Mouse (Mus musculus): ENCODE results near the gene Trpm3. TPM values are rescaled to one million over a fixed set of nuclear protein-coding genes. Genes with fewer than 3 reads are reported as not detected.

Trpm3 gene
- polyA plus RNA-seq, 1 experiment from 2014 or later, result 28.5 TPM

- Histone ChIP-seq H3K4me2 (no peak overlapping the region), H3K9ac (no peak overlapping the region), H3K4me1 (no peaks in the 10 kb centered on the region), H3K36me3 (replicated peaks) (no peaks in the 10 kb centered on the region), H3K9me3 (no peaks in the 10 kb centered on the region), H3K27ac (no peak overlapping the region), H3K4me3 (no peak overlapping the region), H3K27me3 (replicated peaks) (no peaks in the 10 kb centered on the region)
- no peak for ATAC-seq (replicated peaks)
- 82% methylated on average over 4 of the region's 4 CpGs for WGBS
Observed at GRCm38 (mm10) chr19:22993946-22994345, 855.1 kb downstream of the Trpm3 start.

DNA sequence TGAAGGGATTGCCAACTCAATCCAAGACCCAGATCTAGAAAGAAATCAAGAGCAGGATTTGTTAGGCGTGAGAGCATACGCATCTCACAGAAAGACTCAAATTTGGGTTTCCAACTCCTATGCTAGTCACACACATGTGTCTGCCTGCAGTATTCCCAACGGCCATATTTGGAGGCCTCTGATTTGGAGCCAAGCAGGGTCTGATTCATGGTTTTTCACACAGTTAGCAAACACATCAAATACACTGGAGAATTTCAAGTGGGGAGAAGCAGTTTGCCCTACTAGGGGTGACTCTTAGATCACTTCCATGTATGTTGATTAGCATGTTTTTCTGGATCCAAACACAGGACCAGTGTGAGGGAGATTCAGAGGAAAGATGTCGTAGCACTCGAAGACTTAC lies 855.7 kb downstream of the Trpm3 start:
- no peak for ATAC-seq (replicated peaks)
- Histone ChIP-seq H3K36me3 (replicated peaks) (no peaks in the 10 kb centered on the region), H3K9me3 (no peaks in the 10 kb centered on the region), H3K27ac (no peak overlapping the region), H3K4me1 (no peaks in the 10 kb centered on the region), H3K9ac (no peak overlapping the region), H3K27me3 (replicated peaks) (no peaks in the 10 kb centered on the region), H3K4me3 (no peak overlapping the region), H3K4me2 (no peak overlapping the region)
- 91% methylated on average over 5 of the region's 5 CpGs for WGBS

DNA sequence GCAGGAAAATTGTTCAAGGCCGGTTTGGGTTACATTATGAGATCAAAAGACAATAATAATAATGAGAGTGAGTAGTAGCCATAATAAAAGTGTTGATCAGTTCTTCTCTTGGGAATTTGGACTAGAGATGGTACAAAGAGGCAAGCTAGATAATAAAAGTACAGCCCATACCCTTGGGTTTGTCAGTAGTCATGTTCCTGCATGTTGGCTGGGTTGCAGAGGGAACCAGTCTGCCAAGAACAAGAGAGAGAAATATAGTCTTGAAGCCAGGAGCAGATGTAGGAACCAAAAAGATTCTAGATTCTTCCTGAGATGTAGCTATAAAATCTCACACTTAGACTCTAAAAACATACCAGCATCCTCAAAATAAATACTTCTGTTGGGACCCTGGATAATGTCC lies 861.4 kb downstream of the Trpm3 start:
- WGBS, result 90% methylated on average over 1 of the region's 1 CpGs
- ATAC-seq (replicated peaks), result no peak
- no peaks in the 10 kb centered on the region for H3K36me3 ChIP-seq (replicated peaks)

DNA sequence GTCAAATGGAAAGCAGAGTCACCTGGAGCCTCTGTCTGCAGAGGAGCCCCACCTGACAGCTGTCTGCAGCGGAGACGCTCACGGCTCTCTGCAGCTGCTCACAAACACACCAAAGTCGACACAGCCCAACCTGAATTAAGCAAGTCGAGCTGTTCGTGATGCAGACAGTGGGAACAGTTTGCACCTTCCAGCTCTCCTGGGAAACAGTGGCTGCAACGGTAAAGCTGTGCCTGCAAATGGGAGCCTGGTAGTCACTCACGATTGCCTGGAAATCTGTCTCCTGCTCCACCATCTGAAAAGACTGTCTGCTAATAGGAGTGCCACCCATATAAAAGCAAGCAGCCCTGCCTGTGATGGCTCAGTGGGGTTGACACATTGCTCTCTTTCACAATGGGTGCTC lies 865.0 kb downstream of the Trpm3 start:
- no peaks in the 10 kb centered on the region for H3K36me3 ChIP-seq (replicated peaks)
- H3K9ac ChIP-seq, result no peak overlapping the region
- H3K4me2 ChIP-seq, result no peak overlapping the region
- H3K4me1 ChIP-seq, result no peaks in the 10 kb centered on the region; the same call in 1 of the 2 replicates
- H3K27ac ChIP-seq, result peak overlapping the region; percentile 43; the same call in 1 of the 2 replicates
- H3K27me3 ChIP-seq (replicated peaks), result no peaks in the 10 kb centered on the region
- H3K9me3 ChIP-seq, result no peaks in the 10 kb centered on the region
- ATAC-seq (replicated peaks), result peak; percentile 52; the same call in 1 of the 2 replicates
- 43% methylated on average over 8 of the region's 8 CpGs for WGBS
- no peak overlapping the region for H3K4me3 ChIP-seq

More for the DNA sequence above, 861.4 kb downstream of the Trpm3 start:
- no peak overlapping the region for H3K27ac ChIP-seq
- no peaks in the 10 kb centered on the region for H3K9me3 ChIP-seq
- no peak overlapping the region for H3K4me3 ChIP-seq
- H3K4me1 ChIP-seq, result no peaks in the 10 kb centered on the region; the same call in 1 of the 2 replicates
- no peaks in the 10 kb centered on the region for H3K27me3 ChIP-seq (replicated peaks)
- no peak overlapping the region for H3K4me2 ChIP-seq
- H3K9ac ChIP-seq, result no peak overlapping the region

DNA sequence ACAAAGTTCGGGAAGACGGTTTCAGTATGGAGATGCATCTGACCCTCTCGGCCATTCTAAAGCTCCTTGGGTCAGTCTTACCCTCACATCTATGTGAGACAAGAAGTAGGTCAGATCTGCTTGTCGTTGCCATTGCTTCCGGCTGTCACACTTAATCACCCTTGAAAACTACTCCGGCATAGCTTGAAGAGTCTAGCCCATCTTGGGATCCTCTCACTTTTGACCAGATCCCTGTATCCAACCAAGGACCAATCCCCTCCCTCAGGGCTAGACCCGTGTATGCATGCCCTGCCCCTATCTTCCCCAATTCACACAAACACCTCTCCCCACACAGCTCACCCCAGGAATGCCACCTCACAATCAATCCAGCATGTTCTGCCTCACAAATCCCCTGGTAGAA lies 867.0 kb downstream of the Trpm3 start:
- Histone ChIP-seq H3K27me3 (replicated peaks) (no peaks in the 10 kb centered on the region), H3K4me1 (no peaks in the 10 kb centered on the region; the same call in 1 of the 2 replicates), H3K4me2 (no peak overlapping the region), H3K9ac (no peak overlapping the region), H3K9me3 (no peaks in the 10 kb centered on the region), H3K27ac (no peak overlapping the region), H3K36me3 (replicated peaks) (no peaks in the 10 kb centered on the region), H3K4me3 (no peak overlapping the region)
- 92% methylated on average over 7 of the region's 7 CpGs for WGBS
- ATAC-seq (replicated peaks), result no peak

DNA sequence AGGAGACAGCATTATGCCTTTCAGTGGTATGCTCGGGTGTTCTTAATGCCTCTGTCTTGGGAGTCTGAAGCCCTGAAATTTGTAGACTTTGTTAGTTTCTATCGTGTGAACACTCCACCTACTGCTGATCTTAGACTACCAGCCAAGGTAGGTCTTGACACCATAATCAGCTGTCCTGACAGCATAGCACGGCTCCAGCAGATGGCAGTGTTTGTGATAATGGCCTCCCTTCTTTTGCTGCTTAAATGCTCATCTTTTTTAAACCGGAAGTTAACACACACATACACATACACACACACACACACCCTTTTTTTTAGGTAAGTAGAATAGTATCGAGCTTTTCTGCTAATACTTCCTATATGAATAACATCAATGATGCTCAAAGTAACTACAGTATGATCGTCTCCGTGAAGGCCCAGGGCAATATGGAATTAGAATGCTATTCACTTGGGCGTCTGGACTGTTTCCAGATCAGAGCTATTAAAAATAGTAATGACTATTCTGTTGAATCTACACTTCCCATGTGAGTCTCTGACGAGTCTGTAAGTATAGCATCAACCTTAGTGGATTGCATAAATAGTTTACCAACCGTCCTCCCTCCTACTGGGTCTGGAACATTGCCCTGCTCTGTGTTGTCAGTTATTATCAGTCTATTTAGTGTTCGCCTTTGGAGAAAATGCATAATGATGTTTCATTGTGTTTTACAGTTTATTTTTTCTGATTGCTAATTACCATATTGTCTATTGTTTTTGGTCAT lies 867.8 kb downstream of the Trpm3 start:
- H3K36me3 ChIP-seq (replicated peaks), result no peaks in the 10 kb centered on the region
- no peak overlapping the region for H3K4me3 ChIP-seq
- no peak overlapping the region for H3K4me2 ChIP-seq
- no peaks in the 10 kb centered on the region for H3K27me3 ChIP-seq (replicated peaks)
- 66% methylated on average over 11 of the region's 11 CpGs for WGBS
- no peaks in the 10 kb centered on the region for H3K9me3 ChIP-seq
- H3K9ac ChIP-seq, result no peak overlapping the region
- ATAC-seq (replicated peaks), result 0 out of 2 replicates have a peak, but pooled peaks have one; percentile 45
- no peak overlapping the region for H3K27ac ChIP-seq
- H3K4me1 ChIP-seq, result no peaks in the 10 kb centered on the region; the same call in 1 of the 2 replicates

DNA sequence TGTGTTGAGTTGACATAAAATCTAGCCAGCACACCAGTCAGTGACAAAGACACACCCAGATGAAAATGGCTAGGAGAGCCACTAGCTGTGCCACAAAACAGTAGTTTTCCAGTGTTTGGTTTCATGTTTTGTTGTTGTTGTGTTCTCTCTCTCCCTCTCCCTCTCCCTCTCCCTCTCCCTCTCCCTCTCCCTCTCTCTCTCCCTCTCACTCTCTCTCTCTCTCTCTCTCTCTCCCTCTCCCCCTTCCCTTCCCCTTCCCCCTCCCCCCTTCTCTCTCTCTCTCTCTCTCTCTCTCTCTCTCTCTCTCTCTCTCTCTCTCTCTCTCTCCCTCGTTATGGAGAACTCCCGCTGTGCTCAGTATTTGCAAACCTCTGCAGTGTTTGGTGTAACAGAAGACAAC lies 874.8 kb downstream of the Trpm3 start:
- H3K27ac ChIP-seq, result no peak overlapping the region
- no peaks in the 10 kb centered on the region for H3K36me3 ChIP-seq (replicated peaks)
- H3K4me1 ChIP-seq, result no peaks in the 10 kb centered on the region
- ATAC-seq (replicated peaks), result no peak
- no peaks in the 10 kb centered on the region; the same call in 1 of the 2 replicates for H3K9me3 ChIP-seq
- H3K4me3 ChIP-seq, result no peak overlapping the region
- no peak overlapping the region for H3K4me2 ChIP-seq
- WGBS, result no CpG with 5 or more reads among the region's 2 CpGs
- H3K9ac ChIP-seq, result no peak overlapping the region
- H3K27me3 ChIP-seq (replicated peaks), result no peaks in the 10 kb centered on the region

DNA sequence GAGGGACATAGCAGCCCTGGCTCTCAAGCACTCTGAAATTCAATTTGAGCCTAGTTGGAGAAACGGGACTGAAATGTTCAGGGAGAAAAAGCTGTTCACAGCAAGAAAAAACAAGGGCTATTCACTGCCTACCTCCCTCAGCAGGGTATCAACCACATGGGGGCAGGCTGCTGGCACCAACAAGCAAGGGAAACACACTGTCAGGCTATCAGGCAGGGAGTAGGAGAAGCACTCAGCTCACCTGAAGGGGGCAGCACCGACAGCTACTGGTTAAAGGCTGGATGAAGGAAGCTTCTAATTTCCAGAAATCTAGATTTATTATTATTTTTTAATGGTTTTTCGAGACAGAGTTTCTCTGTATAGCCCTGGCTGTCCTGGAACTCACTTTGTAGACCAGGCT lies 876.7 kb downstream of the Trpm3 start:
- H3K4me3 ChIP-seq, result no peak overlapping the region
- no peak overlapping the region for H3K9ac ChIP-seq
- no peaks in the 10 kb centered on the region for H3K4me1 ChIP-seq
- no peaks in the 10 kb centered on the region for H3K27me3 ChIP-seq (replicated peaks)
- no peak overlapping the region for H3K4me2 ChIP-seq
- H3K36me3 ChIP-seq (replicated peaks), result no peaks in the 10 kb centered on the region
- ATAC-seq (replicated peaks), result no peak
- WGBS, result 45% methylated on average over 3 of the region's 3 CpGs
- H3K27ac ChIP-seq, result no peak overlapping the region
- no peaks in the 10 kb centered on the region; the same call in 1 of the 2 replicates for H3K9me3 ChIP-seq

DNA sequence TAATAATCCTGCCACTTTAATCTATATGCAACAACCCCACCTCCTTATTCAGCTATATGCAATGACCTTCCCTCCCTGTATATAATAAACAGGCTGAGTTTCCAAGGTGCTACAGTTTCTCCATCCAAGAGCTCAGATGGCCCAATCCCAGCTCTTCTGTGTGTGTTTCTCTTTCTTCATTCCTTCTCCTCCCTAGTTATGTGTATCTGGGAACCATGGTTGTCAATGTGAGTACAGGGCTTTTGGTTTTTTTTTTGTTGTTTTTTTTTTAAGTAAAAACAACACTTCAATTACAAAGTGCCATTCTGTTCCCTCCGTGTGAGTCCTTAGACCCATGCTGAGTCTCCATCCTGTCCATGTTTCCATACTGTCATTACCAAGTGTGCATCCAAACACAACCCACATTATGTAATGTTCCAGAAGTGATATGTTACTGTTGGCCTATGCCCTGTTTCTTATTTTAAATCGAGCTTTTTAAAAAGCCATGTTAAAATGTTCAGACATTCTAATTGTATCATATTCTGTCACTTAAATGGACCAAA lies 879.4 kb downstream of the Trpm3 start:
- 76% methylated on average over 2 of the region's 2 CpGs for WGBS
- no peak overlapping the region for H3K4me2 ChIP-seq

GRCm38 (mm10) chr19:23022902-23023301 lies 884.1 kb downstream of the Trpm3 start:
- no peak overlapping the region for H3K4me3 ChIP-seq
- H3K9ac ChIP-seq, result no peak overlapping the region
- no peak for ATAC-seq (replicated peaks)
- H3K4me2 ChIP-seq, result no peak overlapping the region
- H3K4me1 ChIP-seq, result no peaks in the 10 kb centered on the region
- WGBS, result 89% methylated on average over 6 of the region's 6 CpGs
- H3K36me3 ChIP-seq (replicated peaks), result no peaks in the 10 kb centered on the region
- no peaks in the 10 kb centered on the region for H3K27me3 ChIP-seq (replicated peaks)
- no peaks in the 10 kb centered on the region for H3K9me3 ChIP-seq
- H3K27ac ChIP-seq, result no peak overlapping the region

More for the DNA sequence above, 879.4 kb downstream of the Trpm3 start:
- Histone ChIP-seq H3K36me3 (replicated peaks) (no peaks in the 10 kb centered on the region), H3K9ac (no peak overlapping the region), H3K27ac (no peak overlapping the region), H3K27me3 (replicated peaks) (no peaks in the 10 kb centered on the region), H3K9me3 (no peaks in the 10 kb centered on the region; the same call in 1 of the 2 replicates), H3K4me1 (no peaks in the 10 kb centered on the region), H3K4me3 (no peak overlapping the region)
- no peak for ATAC-seq (replicated peaks)

DNA sequence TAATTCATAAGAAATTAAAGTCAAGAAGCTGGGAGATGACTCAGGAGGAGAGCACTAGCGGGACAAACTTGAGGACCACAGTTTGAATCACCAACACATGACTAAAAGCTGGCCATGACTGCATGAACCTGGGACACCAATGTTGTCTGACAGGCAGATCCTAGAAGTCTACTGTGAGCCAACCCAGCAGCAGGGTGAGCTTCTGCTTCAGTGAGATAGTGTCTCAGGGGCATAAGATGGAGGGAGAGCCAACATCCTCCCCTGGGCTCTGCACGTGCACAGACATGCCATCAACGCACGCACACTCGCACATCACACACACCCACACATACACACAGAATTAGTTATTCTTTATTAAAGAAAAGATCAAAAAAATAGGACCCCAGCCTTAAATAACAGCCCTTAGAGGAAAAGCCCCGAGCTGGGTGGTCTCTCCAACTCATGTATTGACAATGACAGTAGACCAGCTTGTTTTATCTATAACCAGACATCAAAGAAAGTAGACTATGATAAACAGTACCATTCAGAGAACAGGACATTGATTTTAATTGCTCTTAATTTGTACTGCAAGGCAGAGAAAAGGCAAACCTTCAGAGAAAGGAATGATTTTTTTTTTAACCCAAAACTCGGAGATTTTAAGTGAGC lies 884.6 kb downstream of the Trpm3 start:
- no peak overlapping the region for H3K4me3 ChIP-seq
- no peak overlapping the region for H3K9ac ChIP-seq
- no peak for ATAC-seq (replicated peaks)
- no peak overlapping the region for H3K4me2 ChIP-seq
- no peaks in the 10 kb centered on the region for H3K36me3 ChIP-seq (replicated peaks)
- no peaks in the 10 kb centered on the region for H3K9me3 ChIP-seq
- no peaks in the 10 kb centered on the region for H3K27me3 ChIP-seq (replicated peaks)
- no peak overlapping the region for H3K27ac ChIP-seq
- H3K4me1 ChIP-seq, result no peaks in the 10 kb centered on the region
- WGBS, result 77% methylated on average over 7 of the region's 7 CpGs

DNA sequence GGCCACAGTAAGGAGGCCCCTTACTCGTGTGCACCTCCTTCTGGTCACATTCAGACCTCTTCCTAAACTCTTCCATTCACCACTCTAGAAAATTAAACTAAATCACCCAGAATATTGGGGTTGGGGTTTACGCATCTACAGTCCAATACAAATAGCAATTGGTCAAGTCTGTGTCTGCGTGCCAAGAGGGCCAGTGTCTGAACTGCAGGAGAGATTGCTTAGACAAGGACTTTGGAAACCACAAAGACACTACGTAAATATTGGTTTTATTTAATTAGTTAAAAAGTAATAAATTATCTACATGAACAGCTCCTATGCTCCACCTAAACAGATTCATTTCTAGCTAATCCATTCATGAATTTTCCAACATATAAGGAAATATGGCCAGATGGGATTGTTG lies 886.0 kb downstream of the Trpm3 start:
- Histone ChIP-seq H3K4me1 (no peaks in the 10 kb centered on the region), H3K9me3 (no peaks in the 10 kb centered on the region), H3K4me3 (no peak overlapping the region), H3K4me2 (no peak overlapping the region), H3K27ac (no peak overlapping the region), H3K36me3 (replicated peaks) (no peaks in the 10 kb centered on the region), H3K9ac (no peak overlapping the region), H3K27me3 (replicated peaks) (no peaks in the 10 kb centered on the region)
- whole genome bisulfite sequencing, result 92% methylated on average over 4 of the region's 4 CpGs
- no peak for ATAC-seq (replicated peaks)
